Mouse (Mus musculus) induced T-regulatory cell, adult 2 months (primary cell): ENCODE results near the gene Akp3.

Source experiments
- DNase-seq: peaks from one replicate; pipeline ENCODE4 v3.0.0-alpha.2; 2012; ENCODE audit warnings: low read depth

Akp3 gene

GRCm38 (mm10) chr1:87154501-87155120 is 29.8 kb downstream of the Akp3 start:
- DNase-seq = no peak

DNA sequence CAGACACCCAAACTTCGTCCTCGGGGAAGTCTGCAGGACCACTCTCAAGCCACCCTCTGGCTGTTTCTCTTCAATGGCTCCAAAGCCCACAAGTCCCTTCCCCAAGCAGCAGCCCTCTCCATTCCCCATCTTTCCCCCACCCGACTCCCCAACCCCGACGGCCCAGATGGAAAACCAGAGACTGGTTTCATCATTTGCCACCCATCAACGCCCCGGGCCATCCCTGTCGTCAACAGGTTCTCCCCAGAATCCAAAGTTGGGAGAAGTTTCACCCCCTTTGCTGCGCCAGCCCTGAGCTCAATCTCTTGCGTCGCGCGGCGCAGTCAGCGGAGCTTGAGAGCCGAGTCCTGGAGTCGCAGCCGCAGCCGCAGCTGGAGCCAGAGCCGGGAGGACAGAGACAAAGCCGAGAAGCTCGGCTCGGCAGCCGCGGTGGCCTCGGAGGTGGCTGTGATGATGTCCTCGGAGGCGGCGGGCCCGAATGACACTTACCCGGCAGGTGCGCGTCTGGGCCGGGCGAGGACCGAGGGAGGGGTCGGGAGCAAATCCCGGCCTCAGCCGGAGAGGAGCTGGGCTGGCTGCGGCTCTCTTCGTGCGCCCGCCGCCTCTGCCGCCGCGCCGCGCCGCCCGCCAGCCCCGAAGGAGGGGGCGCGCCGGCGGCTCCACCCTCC is 30.9 kb downstream of the Akp3 start:
- no peak for DNase-seq

DNA sequence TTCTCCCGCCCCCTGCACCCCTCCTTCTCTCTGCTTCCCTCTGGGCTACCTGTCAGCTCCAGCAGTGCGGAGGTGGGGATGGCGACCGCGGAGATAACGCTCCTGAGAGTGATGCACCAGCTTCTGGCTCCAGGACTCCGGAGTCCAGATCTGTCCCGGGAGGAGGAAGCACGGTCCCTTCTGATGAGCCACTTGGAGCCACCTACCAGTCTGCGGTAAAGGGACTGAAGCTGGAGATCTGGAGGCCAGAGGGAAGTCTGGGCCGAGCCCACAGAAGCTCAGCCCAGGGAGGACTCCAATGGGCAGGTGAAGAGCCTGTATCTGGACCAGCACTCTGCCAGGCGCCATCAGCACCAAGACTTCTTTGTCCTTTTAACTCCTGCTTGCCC is 31.4 kb downstream of the Akp3 start, which contains the start of gene Ecel1:
Ecel1 (minus strand) TSS at position 323 of the 389 bp plus-strand sequence.
- DNase-seq = no peak

DNA sequence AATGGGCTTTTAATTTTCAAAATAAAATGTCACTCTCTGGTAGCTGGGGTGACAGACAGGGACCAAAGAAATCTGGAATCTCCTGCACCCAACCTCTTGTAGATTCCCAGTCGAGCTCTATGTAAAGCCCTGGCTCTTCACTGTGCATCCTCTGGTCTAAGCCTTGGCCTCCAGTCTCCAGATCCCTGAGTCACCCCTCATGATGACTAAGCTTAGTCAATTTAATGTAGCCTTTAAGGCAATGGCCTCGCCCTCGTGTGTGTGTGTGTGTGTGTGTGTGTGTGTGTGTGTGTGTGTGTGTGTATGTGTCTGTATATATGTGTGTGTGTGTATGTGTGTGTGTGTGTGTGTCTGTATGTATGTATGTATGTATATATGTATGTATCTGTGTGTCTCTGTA is 34.6 kb downstream of the Akp3 start:
- DNase-seq = no peak

GRCm38 (mm10) chr1:87164164-87164795 is 39.5 kb downstream of the Akp3 start:
- no peak for DNase-seq

- no peak for DNase-seq
Observed at GRCm38 (mm10) chr1:87164796-87165184, 40.0 kb downstream of the Akp3 start.

- no peak for DNase-seq
Observed at GRCm38 (mm10) chr1:87170458-87170857, 45.7 kb downstream of the Akp3 start.

GRCm38 (mm10) chr1:87171312-87171711 is 46.5 kb downstream of the Akp3 start:
- no peak for DNase-seq

- DNase-seq = no peak
Observed at GRCm38 (mm10) chr1:87172316-87172715, 47.5 kb downstream of the Akp3 start.

- peak; percentile 76 for DNase-seq
Observed at GRCm38 (mm10) chr1:87174006-87174955, 49.5 kb downstream of the Akp3 start.

- DNase-seq = no peak
Observed at GRCm38 (mm10) chr1:87175852-87176292, 51.1 kb downstream of the Akp3 start.
